Mouse (Mus musculus): Measurements from ENCODE around the gene Ciita. TPM values are rescaled to one million over a fixed set of nuclear protein-coding genes. Genes with fewer than 3 reads are reported as not detected.

The Ciita gene
- polyA plus RNA-seq, 1 experiment = 17.0 TPM

- no peak for TF ChIP-seq CTCF (IDR thresholded peaks at IDR 0.05; ENCODE audit: extremely low read depth, insufficient read length, insufficient replicate concordance, low read depth, low read length)
- no peak for TF ChIP-seq POLR2A (IDR thresholded peaks at IDR 0.05; ENCODE audit: low read depth, low read length)
- 66% methylated on average over 5 of the region's 5 CpGs for WGBS
- H3K27me3 ChIP-seq (ENCODE audit: control insufficient read depth, insufficient read depth, low read length) = no peaks in the 10 kb centered on the region
Observed at GRCm38 (mm10) chr16:10577548-10577947, 97.7 kb downstream of the Ciita start.

More at GRCm38 (mm10) chr16:10577548-10577947, 97.7 kb downstream of the Ciita start:
- Histone ChIP-seq H3K27ac (ENCODE audit: insufficient read depth, low read depth, low read length) (peak overlapping the region; percentile 41), H3K36me3 (ENCODE audit: control insufficient read depth, insufficient read depth, low read length) (peaks cover 35% of the 10 kb centered on the region), H3K4me3 (ENCODE audit: low read depth, low read length) (no peak overlapping the region), H3K4me1 (ENCODE audit: control insufficient read depth, insufficient read depth, insufficient read length, low read length) (peaks cover 3% of the 10 kb centered on the region; the same call in 1 of the 2 replicates)

Other genes starting within 250 kb of the Ciita start
- gene Emp2, start 166.1 kb upstream of the Ciita start, polyA plus RNA-seq (2012; rRNA removed) = 5.3 and 5.5 TPM in 2 replicates
- gene Tekt5, start 84.6 kb upstream of the Ciita start, polyA plus RNA-seq (2012; rRNA removed) = 0.08 TPM in 1 of 2 replicates, not detected in the other
- 11.1 and 20.3 TPM in 2 replicates for gene Nubp1, start 68.1 kb upstream of the Ciita start, polyA plus RNA-seq (2012; rRNA removed)
- gene Tvp23a, start 32.7 kb upstream of the Ciita start, polyA plus RNA-seq (2012; rRNA removed) = 0.88 and 1.4 TPM in 2 replicates
- 34.9 and 38.3 TPM in 2 replicates for gene Dexi, start 63.0 kb downstream of the Ciita start, polyA plus RNA-seq (2012; rRNA removed)
- gene Clec16a, start 65.3 kb downstream of the Ciita start, polyA plus RNA-seq (2012; rRNA removed) = 7.6 and 14.3 TPM in 2 replicates

Data from small intestine, adult 2 months (tissue).